Mouse (Mus musculus): ENCODE data around the gene Fcer1g. TPM values are rescaled to one million over a fixed set of nuclear protein-coding genes. Genes with fewer than 3 reads are reported as not detected.

The Fcer1g gene
- polyA plus RNA-seq, 1 experiment, result 13.2 TPM

DNA sequence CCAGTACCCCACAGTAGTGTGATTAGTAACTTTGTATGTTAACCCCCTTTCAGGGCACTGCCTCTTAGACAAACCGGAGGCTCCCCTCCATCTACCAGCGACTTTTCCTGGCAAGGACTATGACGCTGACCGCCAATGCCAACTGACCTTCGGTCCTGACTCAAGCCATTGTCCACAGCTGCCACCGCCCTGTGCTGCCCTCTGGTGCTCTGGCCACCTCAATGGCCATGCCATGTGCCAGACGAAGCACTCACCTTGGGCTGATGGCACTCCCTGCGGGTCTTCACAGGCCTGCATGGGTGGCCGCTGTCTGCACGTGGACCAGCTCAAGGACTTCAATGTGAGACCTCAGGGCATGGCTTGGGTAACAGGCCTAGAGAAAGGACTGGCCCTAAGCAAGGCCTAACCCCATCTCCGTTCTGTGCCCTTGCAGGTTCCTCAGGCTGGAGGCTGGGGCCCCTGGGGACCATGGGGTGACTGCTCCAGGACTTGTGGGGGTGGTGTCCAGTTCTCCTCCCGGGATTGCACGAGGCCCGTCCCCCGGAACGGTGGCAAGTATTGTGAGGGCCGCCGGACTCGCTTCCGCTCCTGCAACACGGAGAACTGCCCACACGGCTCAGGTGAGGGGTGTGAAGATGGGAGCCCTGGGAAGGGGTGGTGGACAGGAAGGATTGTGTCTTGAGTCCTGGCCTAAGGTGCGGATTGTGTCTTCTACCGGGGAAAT is 22.1 kb upstream of the Fcer1g start:
- 83% methylated on average over 24 of the region's 24 CpGs for WGBS
- DNase-seq, result no peak
- no peak overlapping the region for H3K4me3 ChIP-seq (replicated peaks; ENCODE audit: insufficient read depth, low read depth, low read length)
- no peak overlapping the region for H3K27ac ChIP-seq (ENCODE audit: insufficient read depth, low read length)
- TF ChIP-seq POLR2A (IDR thresholded peaks at IDR 0.05; ENCODE audit: borderline replicate concordance, insufficient read depth, low read length) (no peak), CTCF (IDR thresholded peaks at IDR 0.05; ENCODE audit: borderline replicate concordance, insufficient read depth, low read depth, low read length) (no peak)
- no peaks in the 10 kb centered on the region; the same call in 1 of the 2 replicates for H3K4me1 ChIP-seq (ENCODE audit: control insufficient read depth, insufficient read depth, low read length)
- H3K27me3 ChIP-seq (ENCODE audit: control insufficient read depth, insufficient read depth, low read length), result no peaks in the 10 kb centered on the region

DNA sequence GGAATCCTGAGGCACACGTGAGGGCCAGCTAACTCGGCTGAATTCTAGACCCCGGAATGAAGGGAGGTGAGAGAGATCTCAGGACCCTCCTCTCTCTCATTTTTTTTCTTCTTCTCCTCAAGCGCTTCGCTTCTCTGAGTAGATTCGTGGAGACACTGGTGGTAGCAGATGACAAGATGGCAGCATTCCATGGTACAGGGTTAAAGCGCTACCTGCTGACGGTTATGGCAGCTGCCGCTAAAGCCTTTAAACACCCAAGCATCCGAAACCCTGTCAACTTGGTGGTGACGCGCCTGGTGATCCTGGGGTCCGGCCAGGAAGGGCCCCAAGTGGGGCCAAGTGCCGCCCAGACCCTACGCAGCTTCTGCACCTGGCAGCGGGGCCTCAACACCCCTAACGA is 18.2 kb upstream of the Fcer1g start:
- H3K4me1 ChIP-seq (ENCODE audit: control insufficient read depth, insufficient read depth, low read length), result peaks cover 3% of the 10 kb centered on the region; the same call in 1 of the 2 replicates
- DNase-seq, result no peak
- H3K27ac ChIP-seq (ENCODE audit: insufficient read depth, low read length), result no peak overlapping the region
- H3K27me3 ChIP-seq (ENCODE audit: control insufficient read depth, insufficient read depth, low read length), result no peaks in the 10 kb centered on the region
- no peak overlapping the region for H3K4me3 ChIP-seq (replicated peaks; ENCODE audit: insufficient read depth, low read depth, low read length)
- WGBS, result 23% methylated on average over 17 of the region's 17 CpGs
- TF ChIP-seq POLR2A (IDR thresholded peaks at IDR 0.05; ENCODE audit: borderline replicate concordance, insufficient read depth, low read length) (no peak), CTCF (IDR thresholded peaks at IDR 0.05; ENCODE audit: borderline replicate concordance, insufficient read depth, low read depth, low read length) (no peak)

DNA sequence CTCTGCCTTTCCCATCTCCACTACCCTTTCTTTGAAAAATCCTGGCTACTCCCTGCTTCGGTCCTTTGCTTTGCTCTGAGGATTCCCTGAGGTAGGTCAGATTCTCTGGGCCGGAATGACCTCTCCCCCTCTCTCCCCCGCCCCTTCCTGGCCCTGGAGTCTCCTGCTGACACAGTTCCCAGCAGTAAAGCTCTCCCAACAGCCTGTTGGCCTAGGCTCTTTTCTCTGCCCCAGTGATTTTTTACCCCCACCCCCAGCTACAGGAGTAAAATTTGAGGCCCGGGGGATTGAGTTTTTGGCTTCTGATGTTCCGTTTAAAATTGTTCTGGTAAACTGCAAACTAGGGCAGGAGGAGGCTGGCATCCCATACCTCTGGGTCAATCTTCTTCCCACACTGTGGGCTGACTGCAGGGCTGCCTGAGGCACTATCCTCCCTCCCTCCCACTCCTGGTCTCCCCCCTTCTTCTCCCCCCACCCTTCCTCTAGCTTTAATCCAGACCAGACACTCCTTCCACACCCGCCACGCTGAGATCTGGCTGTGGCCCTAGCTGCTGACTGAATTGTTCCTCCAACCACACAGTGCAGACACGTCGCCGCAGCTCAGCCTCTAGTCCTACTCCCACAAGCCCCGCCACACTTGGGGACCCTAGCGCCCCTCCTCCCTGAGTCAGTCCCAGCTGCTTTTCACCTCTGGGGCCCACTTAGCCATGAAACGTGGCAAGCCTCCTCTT is 17.6 kb upstream of the Fcer1g start:
- Histone ChIP-seq H3K27me3 (ENCODE audit: control insufficient read depth, insufficient read depth, low read length) (no peaks in the 10 kb centered on the region), H3K4me1 (ENCODE audit: control insufficient read depth, insufficient read depth, low read length) (peaks cover 3% of the 10 kb centered on the region; the same call in 1 of the 2 replicates), H3K27ac (ENCODE audit: insufficient read depth, low read length) (no peak overlapping the region), H3K4me3 (replicated peaks; ENCODE audit: insufficient read depth, low read depth, low read length) (peak overlapping the region; percentile 20)
- no peak for DNase-seq
- TF ChIP-seq POLR2A (IDR thresholded peaks at IDR 0.05; ENCODE audit: borderline replicate concordance, insufficient read depth, low read length) (no peak), CTCF (IDR thresholded peaks at IDR 0.05; ENCODE audit: borderline replicate concordance, insufficient read depth, low read depth, low read length) (no peak)
- 25% methylated on average over 13 of the region's 13 CpGs for WGBS

DNA sequence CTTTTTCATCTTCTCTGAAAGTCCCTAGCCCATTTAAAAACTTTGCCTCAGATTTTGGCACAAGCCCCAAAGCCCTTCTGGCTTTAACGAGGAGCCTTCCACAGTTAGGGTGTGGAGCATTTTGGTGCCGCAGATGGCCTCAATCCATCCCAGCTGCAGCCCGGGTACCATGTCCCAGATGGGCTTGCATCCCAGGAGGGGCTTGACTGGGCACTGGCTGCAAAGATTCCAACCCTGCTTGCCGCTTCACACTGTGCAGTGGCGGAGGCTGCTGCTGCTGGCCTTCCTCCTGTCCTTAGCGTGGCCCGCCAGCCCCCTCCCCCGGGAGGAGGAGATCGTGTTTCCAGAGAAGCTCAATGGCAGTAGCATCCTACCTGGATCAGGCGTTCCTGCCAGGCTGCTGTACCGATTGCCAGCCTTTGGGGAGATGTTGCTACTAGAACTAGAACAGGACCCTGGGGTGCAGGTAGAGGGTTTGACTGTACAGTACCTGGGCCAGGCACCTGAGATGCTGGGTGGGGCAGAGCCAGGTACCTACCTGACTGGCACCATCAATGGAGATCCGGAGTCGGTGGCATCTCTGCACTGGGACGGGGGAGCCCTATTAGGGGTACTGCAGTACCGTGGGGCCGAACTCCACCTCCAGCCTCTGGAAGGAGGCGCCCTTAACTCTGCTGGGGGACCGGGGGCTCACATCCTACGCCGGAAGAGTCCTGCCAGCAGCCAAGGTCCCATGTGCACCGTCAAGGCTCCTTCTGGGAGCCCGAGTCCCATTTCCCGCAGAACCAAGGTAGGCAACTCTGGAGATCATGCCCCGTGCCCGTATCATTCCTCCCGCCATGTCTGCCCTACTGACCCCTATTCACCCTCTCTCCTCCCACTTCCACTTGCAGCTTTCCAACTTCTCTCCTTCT is 16.8 kb upstream of the Fcer1g start, which contains the start of gene Ndufs2:
Gene Ndufs2 (minus strand): TSS at position 709 of the 914 bp plus-strand sequence.
- H3K4me3 ChIP-seq (replicated peaks; ENCODE audit: insufficient read depth, low read depth, low read length), result peak within 1 kb of the TSS; percentile 24
- WGBS, result 13% methylated on average over 26 of the region's 26 CpGs
- no peaks in the 10 kb centered on the region for H3K27me3 ChIP-seq (ENCODE audit: control insufficient read depth, insufficient read depth, low read length)
- H3K4me1 ChIP-seq (ENCODE audit: control insufficient read depth, insufficient read depth, low read length), result peaks cover 3% of the 10 kb centered on the region; the same call in 1 of the 2 replicates
- H3K27ac ChIP-seq (ENCODE audit: insufficient read depth, low read length), result no peak within 1 kb of the TSS; the same call in 1 of the 2 replicates
- DNase-seq, result peak in 1 of 2 experiments; percentile 30
- TF ChIP-seq POLR2A (IDR thresholded peaks at IDR 0.05; ENCODE audit: borderline replicate concordance, insufficient read depth, low read length), result no peak
- no peak for TF ChIP-seq CTCF (IDR thresholded peaks at IDR 0.05; ENCODE audit: borderline replicate concordance, insufficient read depth, low read depth, low read length)

DNA sequence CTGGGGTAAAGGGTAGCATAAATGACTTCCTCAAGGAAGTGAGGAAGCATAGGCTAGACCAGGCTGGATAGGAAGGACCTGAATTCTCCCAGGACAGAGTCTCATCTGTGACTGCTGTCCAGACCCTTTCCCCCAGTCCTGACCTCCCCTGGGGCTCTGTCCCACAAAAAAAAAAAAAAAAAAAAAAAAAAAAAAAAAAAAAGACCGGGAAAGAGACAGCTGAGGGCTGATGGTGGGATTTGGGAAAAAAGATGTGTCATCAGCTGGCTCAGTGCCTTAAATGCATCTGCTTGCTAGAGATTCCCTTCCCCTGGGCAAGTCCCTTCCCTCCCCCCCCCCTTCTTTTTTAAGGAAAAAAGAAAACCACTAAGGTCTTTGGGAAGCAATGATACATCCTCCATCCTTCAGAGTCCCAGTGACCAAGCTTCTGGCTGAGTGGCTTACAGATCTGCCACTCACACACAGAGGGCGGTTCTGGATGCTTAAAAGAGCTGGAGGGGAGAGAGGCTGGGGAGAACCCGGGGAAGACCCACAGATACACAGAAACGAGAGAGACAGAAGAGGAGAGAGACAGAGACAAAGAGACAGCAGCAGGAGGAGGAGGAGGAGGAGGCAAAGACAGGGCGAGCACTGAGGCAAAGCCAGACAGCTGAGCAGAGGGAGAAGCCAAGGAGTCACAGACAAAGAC is 15.9 kb upstream of the Fcer1g start, which contains the start of gene Adamts4:
Gene Adamts4 (plus strand): TSS at position 509 of the 688 bp plus-strand sequence.
- 3% methylated on average over 5 of the region's 5 CpGs for WGBS
- peak in 1 of 2 experiments; percentile 42 for DNase-seq
- H3K4me1 ChIP-seq (ENCODE audit: control insufficient read depth, insufficient read depth, low read length), result peaks cover 3% of the 10 kb centered on the region; the same call in 1 of the 2 replicates
- TF ChIP-seq CTCF (IDR thresholded peaks at IDR 0.05; ENCODE audit: borderline replicate concordance, insufficient read depth, low read depth, low read length) (no peak), POLR2A (IDR thresholded peaks at IDR 0.05; ENCODE audit: borderline replicate concordance, insufficient read depth, low read length) (no peak)
- H3K4me3 ChIP-seq (replicated peaks; ENCODE audit: insufficient read depth, low read depth, low read length), result peak within 1 kb of the TSS; percentile 24
- no peak within 1 kb of the TSS; the same call in 1 of the 2 replicates for H3K27ac ChIP-seq (ENCODE audit: insufficient read depth, low read length)
- no peaks in the 10 kb centered on the region for H3K27me3 ChIP-seq (ENCODE audit: control insufficient read depth, insufficient read depth, low read length)

DNA sequence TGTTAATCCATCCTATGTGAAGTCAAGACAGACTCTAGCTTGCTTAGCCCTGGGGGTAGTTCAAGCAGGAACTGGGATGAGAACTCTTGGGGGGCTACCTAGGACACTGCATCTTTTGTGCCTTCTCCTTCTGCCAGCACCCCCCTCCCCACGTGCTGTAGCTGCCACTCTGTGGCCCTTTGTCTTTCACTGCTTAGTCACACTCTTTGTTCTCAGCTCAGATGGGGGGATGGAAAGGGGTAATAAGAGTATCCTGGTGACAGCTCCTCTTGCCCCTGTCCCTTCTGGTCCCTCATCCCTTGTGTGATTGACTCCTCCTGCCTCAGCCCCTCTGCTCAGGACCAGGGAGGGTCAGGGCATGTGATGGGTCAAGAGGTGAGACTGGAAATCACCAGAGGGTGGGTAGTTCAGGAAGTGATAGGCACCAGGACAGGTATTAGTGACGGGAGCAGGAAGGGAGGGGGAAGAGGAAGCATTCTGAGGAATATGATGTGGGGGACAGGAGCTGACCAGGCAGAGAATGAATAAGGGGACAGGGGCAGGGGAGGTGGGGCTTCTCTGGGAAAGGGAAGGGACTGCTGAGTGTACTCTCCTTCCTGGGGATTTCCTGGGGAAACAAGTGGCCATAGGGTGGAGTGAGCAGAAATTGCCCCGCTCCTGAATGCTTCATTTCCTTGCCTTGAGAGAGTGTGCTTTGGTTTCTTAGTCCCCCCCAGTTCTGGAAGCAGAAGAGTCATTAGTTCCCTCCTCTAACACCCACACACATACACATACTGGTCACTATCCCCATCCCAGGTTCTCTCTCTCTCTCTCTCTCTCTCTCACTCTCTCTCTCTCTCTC is 14.4 kb upstream of the Fcer1g start:
- Histone ChIP-seq H3K27me3 (ENCODE audit: control insufficient read depth, insufficient read depth, low read length) (no peaks in the 10 kb centered on the region), H3K4me1 (ENCODE audit: control insufficient read depth, insufficient read depth, low read length) (peaks cover 3% of the 10 kb centered on the region; the same call in 1 of the 2 replicates), H3K27ac (ENCODE audit: insufficient read depth, low read length) (peak overlapping the region; percentile 44; the same call in 1 of the 2 replicates), H3K4me3 (replicated peaks; ENCODE audit: insufficient read depth, low read depth, low read length) (no peak overlapping the region)
- 54% methylated on average over 3 of the region's 3 CpGs for WGBS
- TF ChIP-seq CTCF (IDR thresholded peaks at IDR 0.05; ENCODE audit: borderline replicate concordance, insufficient read depth, low read depth, low read length), result no peak
- TF ChIP-seq POLR2A (IDR thresholded peaks at IDR 0.05; ENCODE audit: borderline replicate concordance, insufficient read depth, low read length), result no peak
- no peak for DNase-seq

All from cerebellum, adult 2 months (tissue).